Mouse (Mus musculus): ENCODE measurements at regions not wholly inside any gene's neighbourhood (a gene's known extent, or its start where the extent isn't known, plus 50 kb on each side); places are given as distances from the start of the nearest gene placed in this dataset.
"Not testable (repeated sequence)": the region's sequence is repeated elsewhere in the genome, so short reads cannot be mapped to it uniquely, and the experiment has no call there.

DNA sequence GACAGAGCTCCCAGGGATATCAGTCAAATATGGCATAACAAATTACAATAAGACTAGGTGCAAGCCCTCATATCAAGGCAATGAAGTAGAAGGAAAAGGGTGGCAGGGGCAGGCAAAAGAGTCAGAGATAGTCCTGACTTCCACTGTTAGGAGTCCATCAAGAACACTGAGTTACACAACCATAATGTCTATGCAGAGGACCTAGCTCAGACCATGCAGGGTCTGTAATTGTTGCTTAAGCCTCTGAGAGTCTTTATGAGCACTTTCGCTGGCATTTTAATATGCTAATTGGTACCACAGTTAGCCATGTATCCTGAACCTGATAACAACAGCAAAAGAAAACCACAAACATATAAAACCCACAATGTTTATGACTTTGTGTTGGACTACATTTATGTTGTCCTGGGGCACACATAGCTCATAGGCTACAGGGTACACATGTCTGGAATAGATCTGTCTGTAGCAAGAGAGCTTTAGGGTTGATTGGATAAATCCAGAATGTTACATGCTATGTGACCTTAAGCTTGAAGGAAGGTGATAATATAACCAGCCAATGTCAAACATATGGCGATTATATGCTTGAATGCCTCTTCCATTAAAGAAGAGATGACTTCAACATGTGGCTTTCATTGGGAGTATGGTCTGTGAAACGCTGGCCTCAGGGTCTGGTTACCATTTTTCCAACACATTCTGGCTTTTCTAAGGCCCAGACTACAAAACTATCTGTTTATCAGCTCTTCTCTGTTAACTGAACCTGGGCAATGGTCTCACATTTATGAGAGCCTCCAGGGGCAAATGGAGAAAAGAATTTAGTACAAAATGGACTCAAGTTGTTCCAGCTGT lies 836.6 kb downstream of the Gm9195 start:
- DNase-seq (ENCODE audit: low spot score) = no peak

DNA sequence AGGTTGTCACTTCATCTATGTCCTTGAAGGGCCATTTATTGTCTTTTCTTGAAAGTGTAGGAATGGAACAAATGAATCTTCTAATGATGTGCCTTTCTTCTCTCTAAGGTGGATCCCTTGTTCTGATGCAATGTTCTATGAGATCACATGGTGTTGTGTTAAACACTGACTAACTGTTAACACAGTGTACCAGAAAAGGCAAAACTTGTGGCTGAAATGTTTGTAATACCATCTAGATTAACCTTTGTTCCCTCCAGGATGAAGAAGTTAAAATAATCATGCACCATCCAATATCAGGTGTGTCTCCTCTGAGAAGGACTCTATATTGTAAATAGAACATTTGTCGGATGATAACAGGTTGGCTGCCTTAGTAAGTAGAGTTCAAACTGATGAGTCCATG lies 849.1 kb downstream of the Gm9195 start:
- no peak for DNase-seq (ENCODE audit: low spot score)

- DNase-seq (ENCODE audit: low spot score) = no peak
Measured at GRCm38 (mm10) chr14:71639083-71639482, 852.6 kb downstream of the Gm9195 start.

DNA sequence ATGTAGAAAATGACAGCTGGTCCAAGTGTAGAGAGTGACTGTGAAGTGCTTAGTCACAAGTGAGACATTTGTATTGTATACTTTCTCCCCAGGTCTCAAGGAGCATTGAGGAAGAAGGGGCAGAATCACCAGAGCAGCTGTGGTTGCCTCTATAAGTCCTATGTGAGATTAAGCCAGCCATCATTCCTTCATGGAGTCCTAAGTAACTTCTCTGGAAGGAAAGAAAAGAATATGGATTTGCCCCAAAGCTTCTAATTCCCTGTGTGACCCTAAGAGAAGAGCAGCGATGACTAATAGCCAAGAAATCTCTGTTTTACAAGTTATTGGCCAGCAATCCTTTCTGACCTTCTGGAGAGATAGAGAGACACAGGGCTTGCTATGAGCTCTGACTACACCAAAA lies 856.5 kb downstream of the Gm9195 start:
- no peak for DNase-seq (ENCODE audit: low spot score)

DNA sequence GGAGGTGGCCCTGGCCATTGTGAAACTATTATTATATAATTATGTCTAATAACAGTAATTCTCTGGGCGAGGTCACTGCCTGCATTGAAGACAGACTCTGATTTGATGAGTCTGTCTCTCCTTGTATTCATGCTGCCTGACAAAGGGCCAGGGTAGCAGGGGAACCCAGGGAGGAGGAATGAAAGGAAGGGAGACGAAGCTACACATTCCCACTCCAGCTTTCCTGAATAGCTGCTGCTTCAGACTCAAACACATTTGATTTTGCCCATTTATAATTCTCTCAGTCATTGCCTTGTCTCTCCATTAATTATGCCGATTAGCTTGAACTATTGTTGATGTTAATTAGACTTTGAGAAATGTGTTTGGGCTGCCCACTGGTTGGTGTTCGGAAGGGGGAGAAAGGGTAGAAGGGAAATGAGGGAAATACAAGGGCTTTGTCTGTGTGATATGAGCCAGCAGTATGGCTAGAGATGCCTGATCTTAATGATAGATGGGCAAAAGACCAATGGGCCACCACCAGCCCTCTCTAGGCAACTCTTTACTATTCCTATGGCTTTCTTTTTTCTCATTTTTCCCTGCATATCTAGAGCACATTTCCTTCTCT lies 881.8 kb downstream of the Gm9195 start:
- no peak for DNase-seq (ENCODE audit: low spot score)

GRCm38 (mm10) chr14:71603710-71604109 lies 887.9 kb downstream of the Gm9195 start:
- DNase-seq (ENCODE audit: low spot score) = no peak

- no peak for DNase-seq (ENCODE audit: low spot score)
Measured at GRCm38 (mm10) chr14:71597859-71598258, 893.8 kb downstream of the Gm9195 start.

- no peak for DNase-seq (ENCODE audit: low spot score)
Measured at GRCm38 (mm10) chr14:71588694-71589240, 902.9 kb downstream of the Gm9195 start.

GRCm38 (mm10) chr14:71588006-71588405 lies 903.6 kb downstream of the Gm9195 start:
- DNase-seq (ENCODE audit: low spot score) = no peak

DNA sequence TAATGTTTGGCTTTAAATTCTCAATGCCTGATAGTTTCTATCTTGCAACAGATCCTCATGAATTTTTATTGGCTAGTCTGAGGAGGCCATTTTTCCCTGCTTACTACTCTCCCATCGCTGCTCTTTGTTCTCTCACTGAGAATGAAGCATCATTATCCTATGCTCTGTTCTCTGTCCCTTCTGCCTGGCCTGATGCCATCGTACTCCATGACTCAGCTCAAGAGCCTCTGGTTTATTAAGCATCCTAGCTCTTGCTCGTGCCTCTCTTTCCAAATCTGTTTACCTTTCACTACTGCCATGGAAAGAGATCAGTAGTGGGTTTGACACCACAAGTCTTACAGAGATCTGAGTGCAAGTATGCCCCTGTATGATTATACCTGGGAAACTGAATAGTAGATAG lies 926.8 kb downstream of the Gm9195 start:
- no peak for DNase-seq (ENCODE audit: low spot score)

DNA sequence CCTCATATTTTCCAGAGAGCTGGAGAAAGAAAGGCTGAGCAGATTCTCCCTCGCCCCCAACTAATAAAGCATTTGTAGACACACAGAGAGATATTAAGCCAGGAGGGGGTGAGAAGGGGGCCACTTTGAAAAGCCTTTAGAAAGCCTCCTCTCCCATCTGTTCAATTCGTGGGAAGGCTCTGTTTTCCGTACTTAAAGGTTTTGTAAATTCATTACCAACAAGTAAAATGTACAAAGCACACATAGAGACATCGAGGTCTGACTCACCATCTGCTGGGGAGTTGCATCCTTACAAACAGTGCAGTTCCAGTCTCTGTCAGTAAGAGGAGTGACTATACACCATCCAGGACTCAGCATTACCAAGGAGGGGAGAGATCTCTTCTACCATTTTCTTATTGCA lies 929.7 kb downstream of the Gm9195 start:
- DNase-seq (ENCODE audit: low spot score) = no peak

GRCm38 (mm10) chr14:71554324-71554723 lies 937.3 kb downstream of the Gm9195 start:
- not testable (repeated sequence) for DNase-seq (ENCODE audit: low spot score)

GRCm38 (mm10) chr14:71543580-71543979 lies 943.9 kb upstream of the Fam160b2 start:
- no peak for DNase-seq (ENCODE audit: low spot score)

GRCm38 (mm10) chr14:71532074-71532659 lies 932.5 kb upstream of the Fam160b2 start:
- DNase-seq (ENCODE audit: low spot score) = no peak

- no peak for DNase-seq (ENCODE audit: low spot score)
Measured at GRCm38 (mm10) chr14:71531298-71531697, 931.7 kb upstream of the Fam160b2 start.

- DNase-seq (ENCODE audit: low spot score) = no peak
Measured at GRCm38 (mm10) chr14:71530421-71530820, 930.8 kb upstream of the Fam160b2 start.

DNA sequence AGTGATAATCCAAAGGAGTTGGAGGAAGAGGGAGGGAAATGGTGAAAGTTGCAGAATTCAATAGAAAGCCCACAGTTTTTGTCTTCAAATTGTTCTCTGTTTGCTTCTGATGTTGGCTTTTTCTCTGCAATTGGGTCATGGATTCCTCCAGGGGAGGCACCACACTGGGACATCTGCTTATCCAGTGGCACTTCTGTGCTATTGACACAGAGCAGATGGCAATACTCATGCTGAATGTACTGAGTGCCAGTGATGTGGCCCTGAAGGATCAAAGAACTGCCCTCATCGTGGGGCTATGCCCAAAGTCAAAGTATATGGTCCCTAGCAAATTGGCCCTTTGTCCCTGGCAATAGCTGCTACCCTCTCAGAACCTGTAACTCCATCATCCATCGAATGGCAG lies 918.9 kb upstream of the Fam160b2 start:
- DNase-seq (ENCODE audit: low spot score) = no peak

GRCm38 (mm10) chr14:71500851-71501250 lies 901.2 kb upstream of the Fam160b2 start:
- DNase-seq (ENCODE audit: low spot score) = no peak

DNA sequence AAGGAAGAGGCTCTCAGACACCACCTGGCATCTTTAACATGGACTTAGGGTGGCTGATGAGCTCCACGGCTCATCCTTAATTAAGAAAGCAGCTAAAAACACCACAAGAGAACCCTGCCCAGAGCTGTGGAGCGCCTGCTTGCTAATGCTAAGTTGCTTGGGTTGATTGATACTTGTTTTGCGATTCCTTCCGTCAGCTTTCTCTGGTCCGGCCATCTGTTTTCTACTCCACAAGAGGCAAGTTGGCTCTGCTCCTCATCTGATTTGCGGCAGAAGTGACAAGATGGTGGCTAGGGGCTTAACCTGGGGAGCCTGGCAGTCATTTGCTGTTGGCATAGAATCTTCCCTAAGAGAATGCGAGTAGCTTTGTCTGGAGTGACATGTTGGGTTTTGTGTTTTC lies 891.6 kb upstream of the Fam160b2 start:
- no peak for DNase-seq (ENCODE audit: low spot score)

GRCm38 (mm10) chr14:71486176-71486970 lies 886.7 kb upstream of the Fam160b2 start:
- DNase-seq (ENCODE audit: low spot score) = no peak

DNA sequence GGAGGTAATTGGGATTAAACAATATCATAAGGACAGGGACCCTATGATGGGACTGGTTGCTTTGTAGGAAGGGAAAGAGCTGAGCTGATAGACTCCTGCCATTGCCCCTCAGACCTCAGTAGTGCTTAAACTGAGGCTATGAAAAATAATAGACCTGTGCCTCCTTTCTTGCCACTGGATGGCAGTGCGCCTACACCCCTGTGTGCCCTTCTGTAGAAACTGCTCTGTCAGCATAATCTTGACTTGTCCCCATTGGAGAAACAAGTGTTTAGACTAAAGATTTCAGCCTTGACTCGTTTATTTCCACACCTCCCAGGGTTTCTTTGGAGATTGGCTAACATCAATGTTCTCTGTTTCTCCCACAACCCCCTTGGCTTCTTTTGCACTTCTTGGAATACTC lies 876.0 kb upstream of the Fam160b2 start:
- no peak for DNase-seq (ENCODE audit: low spot score)

DNA sequence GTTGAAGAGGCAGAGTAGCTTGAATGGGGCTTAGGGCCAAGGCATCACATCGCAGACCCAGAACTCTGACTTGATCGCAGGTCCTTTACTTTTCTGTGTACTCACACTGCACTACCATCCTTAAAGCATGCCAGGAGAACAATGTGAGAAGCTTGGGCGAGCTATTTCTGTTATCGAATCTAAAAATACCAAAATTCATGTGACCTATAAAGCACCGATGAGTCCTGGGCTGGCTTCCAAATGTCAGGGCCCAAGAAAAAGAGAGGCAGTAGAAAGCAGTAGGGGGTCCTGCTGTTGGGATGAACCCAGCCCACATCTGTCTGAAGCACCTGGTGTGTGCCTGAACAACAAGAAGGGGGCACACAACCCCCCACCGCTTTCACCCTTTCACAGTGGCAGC lies 874.3 kb upstream of the Fam160b2 start:
- DNase-seq (ENCODE audit: low spot score) = no peak

Data from urinary bladder, adult 2 months (tissue).